Mouse (Mus musculus) erythroblast, embryonic 14.5 days (primary cell): ENCODE data around the gene Rnf152.

Experiments used
- GATA1 ChIP-seq: IDR thresholded peaks from 2 replicates; pipeline ENCODE4 v1.6.1; 2012; ENCODE audit warnings: low read length, inconsistent platforms, mixed read lengths
- TAL1 ChIP-seq: IDR thresholded peaks from 3 replicates; pipeline ENCODE4 v1.6.1; 2012; ENCODE audit warnings: low read length, inconsistent platforms, mixed read lengths

DNA sequence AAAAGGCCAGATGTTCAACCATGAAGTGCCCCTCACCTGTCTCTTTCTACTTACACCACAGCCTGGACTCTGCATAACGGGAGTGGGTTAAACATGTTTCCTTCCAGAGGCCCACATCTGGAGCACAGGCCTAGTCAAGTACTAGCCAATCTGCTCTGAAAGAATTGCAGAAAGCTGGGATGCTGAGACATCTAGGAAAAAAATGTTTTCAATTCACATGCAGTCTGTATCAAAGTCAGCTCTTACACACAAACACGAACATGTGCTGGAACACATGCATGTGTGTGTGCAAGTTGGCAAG lies 44.0 kb downstream of the Rnf152 start:
- TF ChIP-seq GATA1 = no peak
- TF ChIP-seq TAL1 = no peak
